Mouse (Mus musculus): ENCODE measurements at regions not wholly inside any gene's neighbourhood (a gene's known extent, or its start where the extent isn't known, plus 50 kb on each side); places are given as distances from the start of the nearest gene placed in this dataset.
A peak's percentile ranks its signal among the peaks of the same experiment; 100 is the strongest.

DNA sequence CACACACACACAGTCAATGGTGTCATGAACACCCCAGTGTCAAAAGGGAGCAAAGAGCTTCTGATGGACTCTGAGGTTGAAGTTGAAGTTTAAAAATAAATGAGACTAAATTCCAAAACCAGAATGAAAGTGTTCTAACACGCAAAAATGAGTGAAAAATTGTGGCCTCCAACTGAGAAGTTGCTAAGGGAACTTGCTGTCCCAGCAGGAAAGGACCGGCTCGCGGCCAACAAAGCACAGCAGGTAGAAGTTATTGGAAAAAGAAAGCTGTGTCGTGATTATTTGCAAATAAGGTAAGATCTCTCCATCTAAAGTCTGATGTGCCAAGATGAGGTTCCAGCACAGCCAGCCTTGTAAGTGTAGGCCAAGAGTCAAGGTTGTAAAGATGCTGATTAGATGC, 169.7 kb downstream of the Nrp2 start:
- no peak for DNase-seq (ENCODE audit: low spot score)

GRCm38 (mm10) chr1:62875631-62876030, 172.5 kb downstream of the Nrp2 start:
- no peak for DNase-seq (ENCODE audit: low spot score)

- no peak for DNase-seq (ENCODE audit: low spot score)
Observed at GRCm38 (mm10) chr1:62876685-62877084, 173.6 kb downstream of the Nrp2 start.

DNA sequence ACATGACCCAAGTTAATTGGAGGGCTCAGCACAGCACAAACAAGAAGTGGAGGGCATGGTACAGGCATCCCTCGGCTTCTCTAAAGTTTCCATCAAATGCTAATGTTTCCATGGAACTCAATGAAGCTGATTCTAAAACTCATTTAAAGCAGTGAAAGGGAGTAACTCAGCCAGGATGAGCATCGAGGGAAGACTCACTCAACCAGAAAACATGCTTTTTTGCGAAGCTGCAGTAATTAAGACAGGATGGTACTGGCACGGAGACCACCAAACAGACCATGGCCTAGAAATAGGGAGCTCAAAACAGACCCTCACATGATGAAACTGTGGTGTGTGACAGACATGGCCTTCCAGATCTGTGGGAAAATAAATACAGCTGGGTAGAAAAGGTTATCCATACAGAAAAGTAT, 177.8 kb downstream of the Nrp2 start:
- DNase-seq (ENCODE audit: low spot score), result no peak

DNA sequence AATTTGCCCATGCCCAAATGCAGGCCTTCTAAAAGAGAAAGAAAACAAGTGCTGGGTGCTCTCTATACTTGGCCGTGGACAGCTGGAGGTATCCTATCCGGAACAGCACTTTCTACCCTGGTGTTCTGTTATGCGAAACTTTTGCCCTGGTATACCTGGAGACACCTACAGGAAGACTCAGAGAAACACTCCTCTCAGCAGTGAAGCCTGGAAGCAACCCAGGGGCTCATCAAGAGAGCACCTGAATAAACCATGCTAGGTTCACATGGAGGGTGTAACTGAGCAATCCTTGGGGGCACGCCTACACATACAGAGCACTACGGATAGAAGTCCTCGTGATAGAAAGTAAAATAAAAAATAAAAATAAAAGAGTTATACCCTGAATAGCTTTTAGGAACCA, 178.4 kb downstream of the Nrp2 start:
- no peak for DNase-seq (ENCODE audit: low spot score)

GRCm38 (mm10) chr1:62882028-62882427, 178.9 kb downstream of the Nrp2 start:
- no peak for DNase-seq (ENCODE audit: low spot score)

GRCm38 (mm10) chr1:62884876-62885480, 181.9 kb downstream of the Nrp2 start:
- DNase-seq (ENCODE audit: low spot score), result peak; percentile 28

DNA sequence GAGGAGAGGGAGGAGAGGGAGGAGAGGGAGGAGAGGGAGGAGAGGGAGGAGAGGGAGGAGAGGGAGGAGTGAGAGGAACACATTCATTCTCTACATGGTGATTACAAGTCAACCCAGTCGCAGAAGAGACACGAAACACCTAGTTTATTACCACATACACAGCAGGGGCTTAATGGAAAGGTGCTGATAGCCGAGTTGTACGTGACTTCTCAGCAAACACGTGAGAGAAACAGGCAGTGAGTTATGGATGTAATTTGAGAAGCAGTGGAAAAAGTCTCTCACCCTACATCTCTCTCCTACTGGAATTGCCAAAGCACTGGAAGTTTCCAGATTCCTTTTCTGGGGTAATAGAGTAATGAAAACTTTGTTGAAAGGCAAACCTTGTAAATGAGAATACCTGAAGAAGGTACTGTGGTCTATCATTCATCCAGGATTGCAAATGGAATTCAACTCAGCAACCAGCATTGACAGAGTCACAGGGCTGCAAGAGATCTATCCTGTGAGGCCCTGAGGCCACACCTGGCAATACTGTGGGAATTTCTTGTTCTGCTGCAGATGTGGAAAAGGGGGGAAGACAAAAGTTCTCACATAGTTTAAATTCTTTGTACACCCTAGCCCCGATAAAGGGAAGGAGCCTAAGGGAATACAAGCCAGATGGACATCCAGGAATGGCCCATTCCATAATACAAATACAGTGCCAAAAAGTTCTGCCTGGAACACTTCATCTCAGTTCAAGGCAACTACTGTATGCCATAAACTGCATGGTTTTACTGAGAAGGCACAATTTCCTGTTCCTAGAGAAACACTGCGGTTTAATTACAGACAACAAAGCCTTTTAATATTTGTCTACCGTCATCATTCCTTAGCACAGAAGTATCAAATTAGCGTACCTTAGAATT, 184.7 kb downstream of the Nrp2 start:
- peak; percentile 27 for DNase-seq (ENCODE audit: low spot score)

- DNase-seq (ENCODE audit: low spot score), result no peak
Observed at GRCm38 (mm10) chr1:62901375-62901774, 198.3 kb downstream of the Nrp2 start.

DNA sequence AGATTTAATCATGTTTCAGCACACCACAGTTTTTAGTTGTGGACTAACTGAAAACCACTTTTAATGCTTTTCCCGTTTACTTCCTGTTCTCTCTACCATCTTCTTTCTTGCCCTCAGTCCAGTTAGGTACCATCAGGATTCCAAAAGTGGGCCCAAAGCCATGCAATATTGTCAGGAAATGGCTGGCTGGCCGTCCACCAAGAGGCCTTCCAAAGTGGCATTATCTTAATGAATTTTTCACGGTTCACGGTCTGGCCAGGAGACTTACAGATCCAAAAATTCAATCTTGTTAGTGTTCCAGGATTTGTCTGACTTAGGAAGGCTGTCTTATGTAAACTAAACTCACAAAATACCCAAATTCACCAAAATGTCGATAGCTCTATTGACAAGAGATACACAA, 198.8 kb downstream of the Nrp2 start:
- DNase-seq (ENCODE audit: low spot score), result no peak

DNA sequence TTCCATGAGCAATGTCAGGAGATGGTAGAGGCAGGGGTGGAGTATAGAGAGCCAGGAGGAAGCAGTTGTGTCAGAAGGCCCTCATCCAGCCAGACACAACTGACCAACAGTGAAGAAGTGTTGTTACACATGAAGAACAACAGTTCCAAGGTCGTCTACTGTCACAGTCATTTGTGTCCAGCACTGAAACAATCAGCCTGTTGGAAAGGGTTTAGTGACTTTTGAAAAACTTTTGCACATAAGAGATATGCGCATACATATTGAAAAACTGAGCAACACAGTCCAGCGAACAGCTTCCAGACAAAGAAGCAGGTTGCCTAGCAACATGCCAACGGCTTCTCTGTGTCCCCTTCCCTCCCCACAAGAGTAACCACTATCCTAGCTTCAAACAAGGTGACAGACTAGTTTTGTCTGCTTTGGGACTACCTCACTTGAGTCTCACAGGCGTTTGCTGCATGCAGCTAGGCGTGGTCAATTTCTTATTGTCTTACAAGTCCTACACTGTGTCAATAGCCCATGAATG, 199.9 kb downstream of the Nrp2 start:
- DNase-seq (ENCODE audit: low spot score), result no peak

DNA sequence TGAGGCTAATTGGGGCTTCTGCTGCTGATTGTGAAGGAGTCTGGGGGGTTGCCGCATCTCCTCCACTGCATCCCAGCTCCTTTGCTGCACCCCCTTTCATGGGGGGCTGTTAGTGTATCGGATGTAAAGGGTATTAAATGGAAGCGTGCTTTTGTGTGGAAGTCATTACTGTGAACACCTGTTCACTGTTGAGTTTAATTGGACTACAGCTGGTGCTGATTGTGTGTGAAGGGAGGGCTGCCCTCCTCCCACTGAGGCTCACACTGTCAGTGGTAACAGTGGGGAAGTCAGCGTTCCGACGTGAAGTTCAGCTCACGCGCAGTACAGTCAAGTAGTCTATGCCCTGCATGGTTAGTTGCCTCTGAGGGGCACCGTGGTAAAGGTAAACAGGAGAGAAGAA, 202.7 kb downstream of the Nrp2 start:
- no peak for DNase-seq (ENCODE audit: low spot score)

- no peak for DNase-seq (ENCODE audit: low spot score)
Observed at GRCm38 (mm10) chr1:62907243-62907642, 204.2 kb downstream of the Nrp2 start.
